Mouse (Mus musculus) lung, adult 2 months (tissue): ENCODE data around the gene Mybpc2.

Experiments
- CTCF ChIP-seq: fragments of 200-500 bp; IDR thresholded peaks from 2 replicates; pipeline ENCODE4 v1.5.1; 2011; ENCODE audit warnings: mild to moderate bottlenecking, low read length, control low read depth; ENCODE audit not compliant: insufficient read depth
- POLR2A ChIP-seq: fragments of 200-500 bp; IDR thresholded peaks from 2 replicates; pipeline ENCODE4 v1.6.1; 2011; ENCODE audit warnings: low read depth, mild to moderate bottlenecking, control low read depth, low read length, borderline replicate concordance; ENCODE audit errors: extremely low read depth

DNA sequence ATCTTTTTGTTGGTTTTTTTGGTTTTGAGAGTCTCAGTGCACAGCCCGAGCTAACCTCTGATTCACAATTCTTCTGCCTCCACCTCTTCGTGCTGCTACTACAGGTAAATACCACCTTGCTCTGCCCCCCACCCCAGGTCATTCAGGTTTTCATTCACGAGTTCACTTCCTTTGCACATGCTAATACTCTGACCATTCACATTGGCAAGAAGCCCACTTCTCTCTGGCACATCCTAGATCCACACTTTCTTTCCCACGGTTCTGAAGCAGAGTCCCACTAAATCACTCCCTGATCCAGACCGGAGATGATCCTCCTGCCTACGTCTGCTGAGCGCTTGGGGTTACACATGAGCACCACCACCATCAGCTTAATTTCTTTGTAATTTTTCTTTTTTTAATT, 29.4 kb downstream of the Mybpc2 start:
- TF ChIP-seq CTCF (no peak), POLR2A (no peak)
